Mouse (Mus musculus): ENCODE data around the gene Tcf3.

GRCm38 (mm10) chr10:80432387-80432785 lies 1.1 kb downstream of the Tcf3 start:
- no peak for TF ChIP-seq MAX (IDR thresholded peaks at IDR 0.05; ENCODE audit: low read length)
- TF ChIP-seq MAZ (IDR thresholded peaks at IDR 0.05; ENCODE audit: low read depth, low read length): no peak
- no peak for TF ChIP-seq POLR2A (IDR thresholded peaks at IDR 0.05; ENCODE audit: control insufficient read depth in 1 of 2, insufficient read depth in 1 of 2, low read depth in 1 of 2, low read length in 2 of 2, poor library complexity in 1 of 2)
- TF ChIP-seq SMC3 (IDR thresholded peaks at IDR 0.05; ENCODE audit: low read depth, low read length): no peak
- TF ChIP-seq MAFK (IDR thresholded peaks at IDR 0.05; ENCODE audit: borderline replicate concordance, low read depth, low read length): no peak
- TF ChIP-seq ZNF384 (IDR thresholded peaks at IDR 0.05; ENCODE audit: low read depth, low read length): no peak
- TF ChIP-seq CTCF (IDR thresholded peaks at IDR 0.05 in 2 of 3, conservative IDR thresholded peaks at IDR 0.05 in 1 of 3; ENCODE audit: control insufficient read depth in 1 of 3, insufficient read depth in 1 of 3, low read depth in 2 of 3, low read length in 3 of 3, poor library complexity in 1 of 3, severe bottlenecking in 1 of 3): no peak
- TF ChIP-seq HCFC1 (IDR thresholded peaks at IDR 0.05; ENCODE audit: low read depth, low read length): no peak
- 0 out of 2 replicates have a peak, but pooled peaks have one; percentile 12 for TF ChIP-seq ETS1 (IDR thresholded peaks at IDR 0.05; ENCODE audit: low read depth, low read length)
- no peak for TF ChIP-seq KAT2A (conservative IDR thresholded peaks at IDR 0.05; ENCODE audit: low read depth, low read length)
- TF ChIP-seq USF1 (IDR thresholded peaks at IDR 0.05; ENCODE audit: low read depth, low read length): no peak
